Mouse (Mus musculus) gastrocnemius, adult 8-10 months (tissue): Measurements from ENCODE around the gene Fam69a. TPM values are rescaled to one million over a fixed set of nuclear protein-coding genes. Genes with fewer than 3 reads are reported as not detected.
"Not testable (repeated sequence)": the region's sequence is repeated elsewhere in the genome, so short reads cannot be mapped to it uniquely, and the experiment has no call there.

Source experiments
- DNase-seq, 2 experiments: peaks; one replicate each; pipeline ENCODE4 v3.0.0; 2022; ENCODE audit warnings: low spot score in 2 of 2
- total RNA-seq, 4 experiments: library from RNA; stranded (reverse); gene quantifications; 2 replicates each; pipeline ENCODE4 v1.2.4; 2022

Fam69a gene
- total RNA-seq, 4 experiments from 2014 or later = 29.3 to 38.2 (median 31.6) TPM

DNA sequence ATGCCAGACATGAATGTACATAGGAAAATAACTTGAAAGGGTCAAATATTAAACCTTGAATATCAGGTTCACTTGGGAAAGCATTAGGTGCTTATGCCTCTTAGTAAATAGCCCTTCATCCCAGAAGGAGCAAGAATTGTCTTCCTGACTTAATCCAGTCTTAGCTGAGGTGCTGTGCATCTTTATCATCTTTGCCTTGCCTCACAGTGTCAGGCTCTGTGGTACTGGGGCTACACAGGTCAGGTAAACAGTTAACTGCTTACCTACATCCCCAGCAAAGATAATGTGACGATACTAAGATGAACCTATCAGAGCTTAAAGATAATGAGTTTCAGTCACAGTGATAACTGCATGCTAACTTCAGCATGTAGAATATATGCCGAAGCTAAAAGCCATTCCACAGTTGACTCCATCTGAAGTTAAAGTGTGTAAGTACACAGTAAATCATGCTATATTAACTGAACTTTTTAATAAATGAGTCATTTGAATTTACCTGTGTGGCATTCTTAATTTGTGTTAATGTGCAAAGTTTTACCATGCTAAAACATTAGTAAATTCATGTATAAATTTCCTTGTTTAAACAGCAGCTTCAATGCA, 78.3 kb downstream of the Fam69a start:
- DNase-seq = no peak

GRCm38 (mm10) chr5:107904325-107904724, 82.6 kb downstream of the Fam69a start:
- no peak for DNase-seq

DNA sequence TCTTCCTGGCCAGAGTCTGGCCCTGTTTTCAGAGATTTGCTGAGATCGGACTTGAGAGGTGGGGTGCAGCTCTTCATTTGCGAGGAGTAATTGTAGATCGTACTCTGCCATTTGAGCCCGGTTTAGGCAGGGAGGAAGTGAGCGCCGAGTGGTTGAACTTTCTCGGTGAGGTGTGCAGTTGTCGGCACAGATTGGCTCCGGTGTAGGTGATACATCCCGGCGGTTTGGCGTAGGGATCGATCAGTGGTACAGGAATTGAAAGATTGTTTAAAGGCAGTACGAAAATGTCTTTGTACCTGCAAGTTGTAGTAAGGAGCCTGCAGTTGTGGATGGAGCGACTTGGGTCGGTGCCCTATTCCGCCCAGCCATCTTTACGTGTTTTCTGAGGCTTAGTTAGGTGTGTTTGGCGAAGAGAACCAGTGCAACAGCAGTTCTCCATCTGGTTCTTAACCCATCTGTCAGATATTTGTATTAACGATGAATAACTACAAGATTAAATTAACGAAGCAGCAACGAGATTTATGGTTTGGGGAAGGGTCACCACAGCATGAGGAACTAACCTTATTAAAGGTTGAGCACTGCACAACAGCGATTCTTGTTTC, 85.8 kb downstream of the Fam69a start:
- DNase-seq = no peak

DNA sequence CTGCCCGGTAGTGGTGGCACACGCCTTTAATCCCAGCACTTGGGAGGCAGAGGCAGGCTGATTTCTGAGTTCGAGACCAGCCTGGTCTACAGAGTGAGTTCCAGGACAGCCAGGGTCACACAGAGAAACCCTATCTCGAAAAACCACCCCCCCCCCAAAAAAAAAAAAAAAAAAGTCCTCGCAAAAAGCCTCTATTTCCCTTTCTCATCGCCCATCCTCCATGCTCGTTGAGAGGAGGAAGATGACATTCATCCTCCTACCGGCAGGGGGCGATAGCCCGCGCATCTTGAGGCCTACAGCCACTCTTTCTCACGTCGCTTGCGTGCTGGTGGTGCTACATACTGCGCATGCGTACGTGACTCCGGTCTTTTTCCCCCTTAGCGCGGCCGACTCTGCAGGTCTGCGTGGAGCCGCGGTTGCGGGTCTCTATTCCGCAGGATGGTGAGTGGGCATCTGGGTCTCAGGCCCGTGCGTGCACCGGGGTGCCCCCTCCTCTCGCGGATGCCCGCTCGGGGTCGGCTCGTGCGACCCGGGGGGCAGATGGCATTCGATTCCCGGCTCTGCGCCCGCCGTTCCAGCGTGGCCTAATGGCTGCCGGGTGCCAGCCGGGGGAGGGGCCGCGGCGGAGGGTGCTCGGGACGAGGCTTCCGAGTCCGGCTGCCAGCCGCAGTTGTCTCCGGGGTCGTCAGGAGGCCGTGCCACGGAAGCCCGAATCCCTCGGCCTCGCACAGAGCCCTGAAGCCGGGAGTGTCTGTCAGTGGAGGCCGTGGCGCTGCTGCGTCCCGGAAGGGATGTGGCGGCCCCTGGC, 86.5 kb downstream of the Fam69a start, which contains the start of gene Rpl5:
Gene Rpl5, plus strand, starts transcription at position 297 of the 808 bp plus-strand sequence.
- DNase-seq = peak; percentile 92 to 93

- no peak for DNase-seq
Measured at GRCm38 (mm10) chr5:107896265-107896664, 90.6 kb downstream of the Fam69a start.

DNA sequence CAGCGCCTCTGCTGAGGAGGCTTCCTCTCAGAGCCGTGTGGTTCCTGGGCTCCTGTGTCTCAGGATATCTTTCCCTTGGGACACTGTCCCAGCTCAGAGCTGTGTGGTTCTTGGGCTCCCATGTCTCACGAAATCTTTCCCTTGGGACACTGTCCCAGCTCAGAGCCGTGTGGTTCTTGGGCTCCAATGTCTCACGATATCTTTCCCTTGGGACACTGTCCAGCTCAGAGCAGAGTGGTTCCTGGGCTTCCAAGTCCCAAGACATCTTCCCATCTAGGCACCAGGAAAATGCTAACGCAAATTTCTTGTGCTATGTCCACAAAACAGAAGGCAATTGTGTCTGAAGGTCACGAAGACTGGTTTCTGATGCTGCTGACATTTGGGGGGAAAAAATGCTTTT, 92.2 kb downstream of the Fam69a start:
- no peak for DNase-seq

GRCm38 (mm10) chr5:107891515-107891914, 95.4 kb downstream of the Fam69a start:
- DNase-seq = not testable (repeated sequence)

DNA sequence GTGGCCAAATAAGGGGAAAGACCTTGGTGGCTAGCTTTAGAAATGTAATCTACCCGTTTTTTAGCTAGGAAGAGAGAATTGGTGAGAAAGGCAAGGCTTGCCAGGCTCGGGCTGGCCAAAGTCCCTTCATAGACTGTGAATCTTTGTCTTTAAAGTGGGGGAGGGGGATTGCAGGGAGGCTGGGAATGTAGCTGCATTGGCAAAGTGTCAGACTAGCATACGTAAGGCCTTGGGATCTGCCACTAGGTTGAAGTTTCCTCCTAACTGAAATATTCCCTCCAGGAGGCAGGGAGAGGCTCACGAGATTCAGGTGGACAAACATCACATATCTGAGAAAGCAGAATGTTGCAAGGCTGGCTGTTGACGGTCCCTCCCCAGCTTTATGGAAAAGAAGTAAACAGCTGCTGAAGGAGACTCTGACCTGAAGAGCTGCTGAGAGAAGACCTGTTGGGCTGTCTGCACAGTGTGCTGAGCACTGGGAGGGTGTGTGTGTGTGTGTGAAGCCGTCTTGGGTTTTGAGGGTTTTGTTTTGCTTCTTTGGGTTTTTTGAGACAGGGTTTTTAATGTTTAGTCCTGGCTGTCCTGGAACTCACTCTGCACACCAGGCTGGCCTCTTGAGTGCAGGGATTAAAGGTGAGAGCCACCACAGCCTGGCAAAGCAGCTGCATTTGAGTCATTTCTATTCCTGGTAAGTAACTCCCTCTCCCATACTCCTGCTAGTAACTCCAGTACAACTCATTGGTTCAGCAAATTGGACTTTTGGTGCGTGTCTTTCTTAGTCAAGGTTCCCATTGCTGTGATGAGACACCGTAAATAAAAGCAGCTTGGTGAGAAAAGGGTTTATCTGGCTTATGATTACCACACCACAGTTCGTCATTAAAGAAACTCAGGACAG, 96.6 kb downstream of the Fam69a start:
- DNase-seq = no peak

- no peak for DNase-seq
Measured at GRCm38 (mm10) chr5:107880710-107881109, 106.2 kb downstream of the Fam69a start.

DNA sequence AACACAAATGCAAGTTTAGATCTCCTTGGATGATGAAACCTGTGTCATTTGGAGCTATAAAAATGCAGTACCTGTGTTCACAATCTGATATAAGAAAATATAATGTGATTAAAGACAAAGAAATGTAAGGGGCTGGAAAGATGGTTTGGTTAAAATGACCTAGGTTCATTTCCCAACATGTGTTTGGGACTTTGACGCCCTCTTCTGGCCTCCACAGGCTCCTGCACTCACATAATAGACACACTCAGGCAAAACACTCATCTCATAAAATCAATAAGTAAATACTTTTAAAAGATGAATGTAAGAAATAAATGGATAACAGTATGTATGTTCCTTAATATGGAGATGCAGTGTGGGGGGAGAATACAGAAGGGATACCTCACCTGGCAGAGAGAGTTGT, 109.8 kb downstream of the Fam69a start:
- no peak for DNase-seq

GRCm38 (mm10) chr5:107875261-107875611, 111.6 kb downstream of the Fam69a start:
- DNase-seq = no peak

- no peak for DNase-seq
Measured at GRCm38 (mm10) chr5:107874561-107875260, 112.2 kb downstream of the Fam69a start, which contains the start of gene Evi5. Gene Evi5, minus strand, starts transcription at chr5:107875107.

GRCm38 (mm10) chr5:107873886-107874302, 113.0 kb downstream of the Fam69a start:
- DNase-seq = no peak

DNA sequence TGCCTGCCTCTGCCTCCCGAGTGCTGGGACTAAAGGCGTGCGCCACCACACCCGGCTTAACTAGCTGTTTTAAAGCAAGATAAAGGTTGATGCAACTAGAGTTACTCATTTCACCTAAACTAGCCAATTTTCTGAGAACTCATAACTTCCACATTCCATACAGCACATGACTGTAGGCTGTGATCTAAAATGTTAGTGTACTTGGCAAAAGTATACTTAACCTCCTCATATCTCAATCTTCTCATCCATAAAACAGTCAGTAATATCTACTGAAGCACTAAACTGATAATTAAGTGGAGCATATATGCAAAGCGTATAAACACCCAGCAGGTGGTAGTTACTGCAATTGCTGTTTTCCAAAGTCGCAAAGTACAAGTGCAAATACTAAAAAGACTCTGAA, 113.6 kb downstream of the Fam69a start:
- DNase-seq = no peak

GRCm38 (mm10) chr5:107869701-107870100, 117.2 kb downstream of the Fam69a start:
- DNase-seq = no peak

DNA sequence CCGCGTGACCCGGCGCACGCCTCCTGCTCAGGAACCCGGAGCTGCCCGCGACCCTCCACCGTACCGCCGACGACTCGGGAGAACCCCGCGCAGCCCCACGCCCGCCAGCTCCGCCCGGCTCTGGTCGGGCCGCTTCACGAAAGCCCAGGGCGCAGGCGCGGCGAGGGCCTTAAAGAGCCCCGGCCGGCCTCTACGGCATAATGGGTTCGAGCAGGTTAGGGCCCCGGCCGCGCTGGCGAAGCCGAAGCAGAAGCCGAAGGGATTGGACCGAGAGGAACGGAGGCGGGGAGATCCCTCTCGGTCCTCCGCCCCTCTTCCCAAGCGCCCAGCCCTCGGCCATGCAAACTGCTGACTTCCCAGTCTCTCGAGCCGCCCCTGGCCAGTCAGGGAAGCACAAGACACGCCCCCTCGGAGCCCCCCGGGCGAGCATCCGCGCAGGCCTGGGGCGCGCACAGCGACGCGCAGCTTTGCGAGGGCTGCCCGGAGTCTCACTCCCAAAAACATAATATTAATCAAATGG, 117.9 kb downstream of the Fam69a start:
- peak; percentile 80 to 88 for DNase-seq

DNA sequence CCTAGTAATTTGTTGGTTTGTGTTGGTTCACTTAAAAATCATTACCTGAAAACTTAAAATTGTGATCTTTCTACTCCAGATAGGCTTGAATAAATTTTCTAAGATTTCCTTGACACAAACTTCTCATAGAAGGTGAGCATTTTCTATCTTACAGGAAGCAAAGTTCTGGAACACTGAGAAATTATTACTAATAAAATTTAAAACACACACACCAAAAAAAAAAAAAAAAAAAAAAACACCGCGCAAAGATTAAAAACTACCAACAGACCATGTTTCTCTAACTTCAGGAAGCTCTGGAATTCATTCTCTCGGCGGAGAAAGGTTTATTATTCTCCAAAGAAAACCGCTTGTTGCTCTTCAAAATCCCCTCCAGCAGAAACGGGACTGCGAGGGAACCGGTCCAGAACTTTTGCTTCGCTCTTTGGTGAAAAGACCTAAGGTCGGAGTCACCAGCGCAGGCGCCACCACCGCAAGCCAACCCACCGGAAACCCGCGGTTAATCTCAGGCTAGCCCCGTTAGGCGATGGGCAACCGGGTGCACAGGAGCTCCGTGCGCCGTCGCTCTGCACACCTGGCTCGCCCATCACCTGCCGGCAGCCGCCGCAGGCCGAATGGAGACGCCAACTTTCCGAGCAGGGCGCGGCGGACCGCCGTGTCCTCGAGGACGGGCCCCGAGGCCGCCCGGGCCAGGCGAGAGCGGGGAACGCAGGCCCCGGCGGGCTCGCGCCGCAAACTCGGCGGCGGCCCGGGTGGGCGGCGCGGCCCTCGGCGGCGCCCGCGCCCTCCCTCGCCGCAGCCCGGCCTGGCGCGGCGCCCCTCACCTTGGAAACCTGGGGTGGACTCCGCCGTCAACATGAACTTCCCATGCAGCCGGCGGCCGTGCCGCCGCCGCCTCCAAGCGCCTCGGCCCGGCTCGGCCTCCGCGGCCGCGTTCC, 118.6 kb downstream of the Fam69a start:
- DNase-seq = peak; percentile 23 to 32

DNA sequence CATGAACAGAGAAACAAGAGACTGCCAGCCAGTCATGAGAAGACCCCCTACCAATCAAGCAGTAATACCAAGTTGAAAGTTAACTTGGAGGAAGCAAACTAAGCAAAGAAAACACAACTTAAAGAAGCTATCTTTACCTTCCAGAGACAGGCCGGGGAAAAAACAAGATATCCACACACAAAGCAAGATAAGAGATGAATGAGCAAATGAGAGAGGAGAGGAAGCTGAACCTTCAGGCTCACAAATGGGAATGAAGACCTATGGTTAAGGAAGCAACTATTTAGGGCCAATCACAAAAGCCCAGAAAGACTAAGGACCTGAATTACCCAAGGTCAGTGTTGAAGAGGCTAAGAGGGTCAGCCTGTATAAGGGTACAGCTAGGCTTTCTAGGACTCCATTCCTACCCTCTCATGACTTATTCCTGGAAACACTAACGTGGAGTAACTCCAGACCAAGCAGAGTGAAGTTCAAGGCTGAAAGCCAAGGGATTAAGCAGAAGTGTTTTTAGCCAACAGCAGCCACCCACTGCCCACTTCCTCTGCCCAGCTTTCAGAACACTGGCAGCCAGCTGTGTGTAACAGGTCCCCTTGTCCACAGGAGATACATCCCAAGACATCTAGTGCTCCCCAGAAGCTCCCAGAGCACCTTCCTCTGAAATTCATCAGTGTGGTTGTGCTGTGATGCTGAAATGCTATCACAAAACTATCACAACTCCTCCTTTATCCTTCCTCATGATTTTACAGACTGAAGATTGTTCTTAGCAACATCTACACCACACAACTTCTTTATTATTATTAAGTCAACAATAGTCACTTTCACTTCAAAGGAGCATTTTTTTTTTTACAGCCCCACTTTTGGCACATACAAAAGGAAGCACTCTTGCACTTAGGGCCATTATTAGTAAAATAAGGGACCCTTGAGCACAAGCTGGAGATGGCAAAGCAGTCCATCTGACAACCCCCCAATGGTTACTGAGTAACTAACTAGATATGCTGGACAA, 120.5 kb downstream of the Fam69a start:
- no peak for DNase-seq
